Mouse (Mus musculus) heart, postnatal 10 days (tissue): ENCODE measurements around the gene Nfya. TPM values are rescaled to one million over a fixed set of nuclear protein-coding genes. Genes with fewer than 3 reads are reported as not detected.

ENCODE experiments used
- DNase-seq, 2 experiments: peaks; one replicate each; pipeline ENCODE4 v3.0.0; 2021
- intact Hi-C: fragments of 180-260 bp; cut with DNase I; formaldehyde crosslinking; loops from one replicate; pipeline ENCODE4 v1.15.1; 2025
- total RNA-seq, 2 experiments: library from RNA; stranded (reverse); gene quantifications; 2 replicates each; pipeline ENCODE4 v1.2.3; 2021

Nfya gene
- total RNA-seq, 2 experiments from 2014 or later, result 22.0 to 29.9 TPM

DNA sequence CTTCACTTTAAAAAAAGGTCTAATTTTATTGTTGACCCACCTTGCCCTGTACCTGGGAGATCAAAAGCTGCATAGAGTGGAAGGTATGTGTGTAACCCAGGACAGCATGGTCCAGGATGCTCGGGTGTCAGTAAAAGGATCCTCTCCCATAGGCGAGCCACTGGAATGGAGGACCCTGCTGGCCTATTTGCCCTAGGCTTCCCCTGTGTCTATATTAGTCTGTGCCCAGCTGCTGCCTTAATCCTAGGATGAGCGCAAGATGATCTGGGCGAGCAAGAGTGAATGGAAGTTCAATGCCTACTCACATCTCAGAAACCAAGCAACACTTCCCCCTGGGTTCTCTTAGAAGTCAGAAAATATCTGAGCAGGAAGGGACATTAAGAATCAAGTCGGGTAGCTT lies 21.3 kb upstream of the Nfya start:
- intact Hi-C loops, result no loop called here
- peak in 1 of 2 experiments; percentile 12 for DNase-seq

GRCm38 (mm10) chr17:48430394-48430793 lies 20.7 kb upstream of the Nfya start:
- peak; percentile 64 to 72 for DNase-seq
- intact Hi-C loops, result no loop called here

- intact Hi-C loops, result no loop called here
- no peak for DNase-seq
Observed at GRCm38 (mm10) chr17:48427852-48428530, 18.3 kb upstream of the Nfya start.

DNA sequence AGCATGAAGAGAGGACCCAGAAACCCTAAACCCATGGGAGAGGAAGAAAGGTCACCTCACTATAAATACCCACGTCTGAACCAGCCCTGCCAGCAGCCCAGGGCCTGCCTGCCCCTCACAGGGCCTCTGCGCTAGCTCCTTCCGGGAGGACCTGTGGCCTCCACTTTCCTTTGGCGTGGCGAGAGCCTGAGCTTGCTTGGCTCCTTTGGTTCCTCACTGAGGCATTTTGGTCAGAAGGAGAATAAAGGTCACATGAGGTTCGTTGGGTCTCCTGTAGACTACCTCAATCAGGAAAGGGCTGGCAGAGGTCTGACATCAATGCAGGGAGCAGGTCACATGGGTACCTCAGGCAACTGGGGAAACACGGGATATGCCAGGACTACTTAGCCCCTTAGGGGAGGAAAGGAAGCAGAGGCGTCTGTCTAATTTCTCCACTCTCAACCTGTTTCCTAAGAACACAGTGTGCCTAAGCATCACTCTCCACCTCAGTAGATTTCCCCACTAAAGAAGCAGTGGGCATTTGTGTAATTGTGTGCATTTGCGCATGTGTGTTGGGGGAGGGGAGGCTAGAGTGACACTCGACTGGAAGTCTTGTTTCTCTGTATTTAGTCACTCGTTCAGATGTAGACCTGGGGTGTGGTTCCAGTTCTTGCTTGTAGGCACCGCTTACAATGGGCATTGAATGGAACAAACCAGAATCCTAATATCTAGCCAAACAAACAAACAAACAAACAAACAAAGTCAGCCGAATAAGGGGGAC lies 17.5 kb upstream of the Nfya start:
- intact Hi-C loops, result no loop called here
- peak; percentile 59 to 64 for DNase-seq

- peak; percentile 46 to 54 for DNase-seq
Observed at GRCm38 (mm10) chr17:48425823-48426612, 16.3 kb upstream of the Nfya start.

GRCm38 (mm10) chr17:48424237-48424636 lies 14.5 kb upstream of the Nfya start:
- no peak for DNase-seq
- intact Hi-C loops, result no loop called here

More at GRCm38 (mm10) chr17:48425823-48426612, 16.3 kb upstream of the Nfya start:
- intact Hi-C loops, result no loop called here

DNA sequence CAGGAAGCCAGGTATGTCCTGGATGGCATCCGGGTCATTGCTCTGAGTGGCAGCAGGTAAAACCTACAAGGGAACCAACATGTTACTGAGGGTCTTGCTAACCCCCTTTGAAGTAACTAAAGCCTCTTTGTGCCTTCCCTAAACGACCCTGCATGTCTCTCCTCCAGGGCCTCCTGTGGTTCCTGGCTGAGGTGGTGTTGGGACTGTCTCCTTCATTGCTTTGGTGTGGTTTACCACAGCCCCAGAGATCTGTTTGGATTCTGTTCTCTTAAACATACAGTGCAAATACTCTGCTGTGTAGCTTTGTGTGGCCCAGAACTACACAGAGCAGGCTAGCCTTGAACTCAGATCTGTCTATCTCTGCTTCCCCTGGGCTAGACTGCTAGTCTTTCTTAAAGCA lies 9.9 kb upstream of the Nfya start:
- intact Hi-C loops, result no loop called here
- DNase-seq, result no peak

- intact Hi-C loops, result no loop called here
- DNase-seq, result no peak
Observed at GRCm38 (mm10) chr17:48418781-48419180, 9.1 kb upstream of the Nfya start.

GRCm38 (mm10) chr17:48418174-48418573 lies 8.5 kb upstream of the Nfya start:
- intact Hi-C loops, result no loop called here
- no peak for DNase-seq

GRCm38 (mm10) chr17:48417521-48417920 lies 7.8 kb upstream of the Nfya start:
- no peak for DNase-seq
- intact Hi-C loops, result loop anchor here (1.0 to 2.0 kb wide), 2 partner anchors 49 to 185 kb away; no protein-coding TSS in a partner anchor

DNA sequence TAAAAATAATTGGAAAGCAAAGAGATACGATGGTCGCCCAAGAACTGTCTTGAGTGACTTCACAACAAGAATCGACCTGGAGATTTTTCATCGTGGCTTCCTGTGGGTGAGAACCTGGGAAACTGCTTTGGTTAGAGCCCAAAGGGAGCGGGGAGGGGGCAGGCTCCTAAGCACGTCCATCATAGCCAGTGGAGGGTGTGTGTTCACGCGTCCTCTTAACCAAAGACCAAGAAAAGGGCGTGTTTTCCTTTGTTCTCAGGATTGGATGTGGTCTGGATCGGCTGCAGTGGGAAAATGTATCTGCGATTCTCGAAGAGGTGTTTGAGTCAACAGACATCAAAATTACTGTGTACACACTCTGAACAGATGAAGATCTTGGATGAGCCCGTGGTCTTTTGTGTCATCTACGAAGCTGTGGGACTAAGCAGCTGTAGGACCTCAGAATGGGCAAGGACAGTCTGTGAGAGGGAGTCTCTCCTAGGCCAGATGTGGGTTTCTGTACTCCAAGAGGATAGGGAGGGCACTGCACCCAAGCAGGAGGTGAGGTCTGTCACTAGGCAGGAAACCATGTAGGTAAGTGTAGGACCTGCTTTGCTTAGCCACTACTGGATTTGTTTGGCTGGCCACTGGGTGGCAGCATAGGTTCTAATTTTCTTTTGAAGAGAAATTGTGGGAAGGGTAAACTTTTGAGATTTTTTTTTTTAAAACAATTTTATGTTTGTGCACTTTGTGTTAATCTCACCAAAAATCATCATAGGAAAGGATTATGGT lies 6.9 kb upstream of the Nfya start:
- peak; percentile 73 to 82 for DNase-seq
- intact Hi-C loops, result loop anchor here (1.0 to 2.0 kb wide), 2 partner anchors 50 to 186 kb away; no protein-coding TSS in a partner anchor

GRCm38 (mm10) chr17:48416011-48416410 lies 6.3 kb upstream of the Nfya start:
- intact Hi-C loops, result loop anchor here (2.0 kb wide), 1 partner anchor 51 kb away; no protein-coding TSS in a partner anchor
- peak in 1 of 2 experiments; percentile 62 for DNase-seq

DNA sequence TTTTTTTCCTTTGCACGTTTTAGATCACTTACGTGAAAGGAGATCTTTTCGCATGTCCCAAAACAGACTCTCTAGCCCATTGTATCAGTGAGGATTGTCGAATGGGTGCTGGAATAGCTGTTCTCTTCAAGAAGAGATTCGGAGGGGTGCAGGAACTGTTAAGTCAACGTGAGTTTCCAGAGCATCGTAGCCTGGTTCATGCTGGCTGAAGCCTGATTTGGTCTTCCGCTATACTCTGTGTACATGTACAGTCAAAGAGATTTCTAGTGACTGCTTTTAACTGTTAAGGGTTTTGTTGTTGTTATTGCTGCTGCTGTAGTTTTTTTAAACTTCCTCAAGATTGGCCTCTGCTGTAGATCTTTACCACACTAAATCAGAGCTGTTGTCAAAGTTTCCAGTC lies 1.5 kb upstream of the Nfya start:
- DNase-seq, result no peak
- intact Hi-C loops, result no loop called here

GRCm38 (mm10) chr17:48410299-48410785 lies 636 bp upstream of the Nfya start:
- intact Hi-C loops, result no loop called here
- no peak for DNase-seq

DNA sequence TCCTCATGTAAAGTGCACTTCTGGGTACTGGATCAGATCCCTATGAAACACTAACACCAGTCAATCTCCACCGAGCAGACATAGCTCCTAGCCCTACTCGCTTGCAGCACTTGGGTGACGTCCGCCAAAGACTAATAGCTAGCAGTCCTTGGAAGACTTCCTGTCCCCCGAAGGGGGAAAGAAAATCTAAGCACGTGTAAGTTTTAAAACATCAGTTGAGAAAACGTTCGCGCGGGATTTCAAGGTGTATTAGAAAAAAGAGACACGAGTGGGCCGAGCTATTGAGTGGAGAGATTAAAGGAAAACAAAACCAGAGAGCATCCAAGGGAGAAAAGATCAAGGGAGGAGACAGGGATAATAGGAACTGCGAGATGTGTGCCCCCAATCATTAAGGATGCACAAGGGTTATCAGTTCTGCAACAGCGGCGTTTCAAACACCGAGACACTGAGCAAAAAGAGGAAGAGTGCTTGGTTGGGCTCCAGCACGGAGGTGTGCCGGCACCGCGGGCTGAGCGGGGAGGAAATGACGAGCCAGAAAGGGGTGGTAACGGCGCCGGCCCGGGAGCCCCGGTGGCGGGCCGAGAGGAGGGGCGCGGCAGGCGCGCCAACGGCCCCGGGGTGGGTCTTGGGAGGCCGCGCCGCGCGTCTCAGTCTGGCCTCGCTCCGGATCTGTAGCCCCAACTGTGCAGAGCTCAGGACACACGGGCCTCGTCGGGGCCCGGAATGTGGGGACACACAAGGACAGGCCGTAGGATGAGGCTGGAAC lies 997 bp downstream of the Nfya start:
- peak; percentile 81 for DNase-seq
- intact Hi-C loops, result no loop called here

DNA sequence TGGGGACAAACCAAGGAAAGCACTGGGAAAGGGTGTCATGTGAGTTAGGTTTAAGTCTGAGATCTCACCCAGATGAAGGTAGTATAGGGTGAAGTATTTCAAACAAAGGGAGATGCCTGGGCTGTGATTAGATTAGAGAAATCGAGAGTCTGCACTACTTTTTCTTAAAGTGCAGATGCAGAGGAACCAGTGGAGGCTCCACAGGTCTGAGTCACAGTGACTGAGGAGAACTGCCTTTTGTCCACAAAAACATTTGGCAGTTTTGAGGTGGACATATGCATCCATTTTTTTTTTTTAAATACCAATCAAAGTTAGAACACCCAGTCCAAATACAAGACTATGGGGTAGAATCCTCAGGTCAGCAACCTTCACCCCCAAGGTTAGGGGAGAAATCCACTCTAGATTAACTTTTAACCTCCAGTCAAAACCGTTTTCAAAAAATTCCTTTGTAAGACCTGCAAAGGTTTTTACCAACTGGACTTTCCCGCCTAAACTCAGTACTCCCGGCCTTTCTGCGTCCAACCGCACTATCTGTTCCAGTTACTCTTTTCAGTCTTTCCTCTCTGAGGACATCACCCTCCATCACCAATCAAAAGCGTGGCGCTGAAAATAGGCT lies 1.7 kb downstream of the Nfya start:
- intact Hi-C loops, result no loop called here
- no peak for DNase-seq

DNA sequence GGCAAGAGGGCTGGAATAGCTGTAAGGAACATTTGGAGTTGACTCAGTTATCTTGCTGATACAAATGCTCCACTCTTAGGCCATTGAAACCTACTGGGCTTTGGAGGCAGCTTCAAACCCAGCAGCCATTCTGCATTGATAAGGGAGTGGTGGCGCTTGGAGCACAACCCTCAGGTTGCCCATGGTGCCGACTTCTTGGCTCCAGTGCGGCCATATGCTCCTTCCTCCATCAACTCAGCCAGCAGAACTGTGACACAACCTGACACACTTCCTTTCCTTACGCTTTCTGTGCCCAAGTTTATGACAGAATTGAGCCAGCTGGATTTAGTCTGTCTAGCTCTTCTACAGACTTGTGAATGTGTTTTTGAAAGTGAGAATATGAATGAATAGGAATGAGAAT lies 2.6 kb downstream of the Nfya start:
- no peak for DNase-seq
- intact Hi-C loops, result no loop called here

- intact Hi-C loops, result no loop called here
- no peak for DNase-seq
Observed at GRCm38 (mm10) chr17:48404706-48405105, 5.0 kb downstream of the Nfya start.

GRCm38 (mm10) chr17:48403848-48404247 lies 5.9 kb downstream of the Nfya start:
- no peak for DNase-seq
- intact Hi-C loops, result no loop called here
